Mouse (Mus musculus): ENCODE measurements around the gene Naa16.

The Naa16 gene

GRCm38 (mm10) chr14:79330944-79331561, 59.5 kb downstream of the Naa16 start:
- no peak for DNase-seq (ENCODE audit: low spot score in 2 of 2)

- no peak for DNase-seq (ENCODE audit: low spot score in 2 of 2)
Observed at GRCm38 (mm10) chr14:79327033-79327432, 63.5 kb downstream of the Naa16 start.

GRCm38 (mm10) chr14:79324112-79324840, 66.3 kb downstream of the Naa16 start:
- no peak for DNase-seq (ENCODE audit: low spot score in 2 of 2)

- no peak for DNase-seq (ENCODE audit: low spot score in 2 of 2)
Observed at GRCm38 (mm10) chr14:79321881-79322280, 68.7 kb downstream of the Naa16 start.

- DNase-seq (ENCODE audit: low spot score in 2 of 2) = no peak
Observed at GRCm38 (mm10) chr14:79321152-79321551, 69.4 kb downstream of the Naa16 start.

- no peak for DNase-seq (ENCODE audit: low spot score in 2 of 2)
Observed at GRCm38 (mm10) chr14:79317602-79318001, 73.0 kb downstream of the Naa16 start.

GRCm38 (mm10) chr14:79315877-79316276, 74.7 kb downstream of the Naa16 start:
- DNase-seq (ENCODE audit: low spot score in 2 of 2) = no peak

- DNase-seq (ENCODE audit: low spot score in 2 of 2) = no peak
Observed at GRCm38 (mm10) chr14:79314245-79315010, 76.2 kb downstream of the Naa16 start.

- no peak for DNase-seq (ENCODE audit: low spot score in 2 of 2)
Observed at GRCm38 (mm10) chr14:79313439-79314175, 77.0 kb downstream of the Naa16 start.

- no peak for DNase-seq (ENCODE audit: low spot score in 2 of 2)
Observed at GRCm38 (mm10) chr14:79312719-79313118, 77.9 kb downstream of the Naa16 start.

GRCm38 (mm10) chr14:79311918-79312454, 78.6 kb downstream of the Naa16 start:
- no peak for DNase-seq (ENCODE audit: low spot score in 2 of 2)

- no peak for DNase-seq (ENCODE audit: low spot score in 2 of 2)
Observed at GRCm38 (mm10) chr14:79309115-79309514, 81.5 kb downstream of the Naa16 start.

GRCm38 (mm10) chr14:79308364-79308763, 82.2 kb downstream of the Naa16 start:
- no peak for DNase-seq (ENCODE audit: low spot score in 2 of 2)

- no peak for DNase-seq (ENCODE audit: low spot score in 2 of 2)
Observed at GRCm38 (mm10) chr14:79307908-79308307, 82.7 kb downstream of the Naa16 start.

- no peak for DNase-seq (ENCODE audit: low spot score in 2 of 2)
Observed at GRCm38 (mm10) chr14:79307138-79307537, 83.4 kb downstream of the Naa16 start.

GRCm38 (mm10) chr14:79304873-79305464, 85.6 kb downstream of the Naa16 start:
- DNase-seq (ENCODE audit: low spot score in 2 of 2) = no peak

GRCm38 (mm10) chr14:79303150-79303549, 87.4 kb downstream of the Naa16 start:
- no peak for DNase-seq (ENCODE audit: low spot score in 2 of 2)

GRCm38 (mm10) chr14:79301466-79301875, 89.1 kb downstream of the Naa16 start, which contains the start of gene Rgcc:
Gene Rgcc, minus strand, starts transcription at chr14:79301645.
- peak; percentile 89 to 92 for DNase-seq (ENCODE audit: low spot score in 2 of 2)

GRCm38 (mm10) chr14:79300641-79301350, 89.8 kb downstream of the Naa16 start:
- DNase-seq (ENCODE audit: low spot score in 2 of 2) = peak in 1 of 2 experiments; percentile 34

GRCm38 (mm10) chr14:79299796-79300195, 90.8 kb downstream of the Naa16 start:
- no peak for DNase-seq (ENCODE audit: low spot score in 2 of 2)

All from frontal cortex, postnatal 25 days (tissue).